Mouse (Mus musculus): ENCODE results near the gene Dydc1.

Gene Dydc1

DNA sequence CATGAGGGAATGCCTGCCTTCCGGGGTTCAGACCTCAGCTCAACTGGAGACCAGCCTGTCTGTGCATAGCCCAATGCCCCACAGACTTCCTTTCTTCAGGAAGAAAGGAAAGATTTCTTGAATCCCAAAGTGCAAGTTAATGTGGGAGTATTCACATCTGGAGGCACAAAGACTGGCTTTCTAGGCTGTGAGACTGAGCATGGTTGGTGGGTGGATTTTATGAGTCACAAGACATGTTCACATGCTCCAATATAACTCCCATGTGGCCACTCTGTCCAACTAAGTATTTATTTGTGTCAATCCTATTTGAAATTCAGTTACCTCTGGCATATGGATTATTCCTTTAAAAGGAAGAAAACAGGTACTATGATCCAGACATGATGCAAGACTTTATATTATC lies 26.0 kb downstream of the Dydc1 start:
- DNase-seq (ENCODE audit: low read depth, low spot score): no peak

DNA sequence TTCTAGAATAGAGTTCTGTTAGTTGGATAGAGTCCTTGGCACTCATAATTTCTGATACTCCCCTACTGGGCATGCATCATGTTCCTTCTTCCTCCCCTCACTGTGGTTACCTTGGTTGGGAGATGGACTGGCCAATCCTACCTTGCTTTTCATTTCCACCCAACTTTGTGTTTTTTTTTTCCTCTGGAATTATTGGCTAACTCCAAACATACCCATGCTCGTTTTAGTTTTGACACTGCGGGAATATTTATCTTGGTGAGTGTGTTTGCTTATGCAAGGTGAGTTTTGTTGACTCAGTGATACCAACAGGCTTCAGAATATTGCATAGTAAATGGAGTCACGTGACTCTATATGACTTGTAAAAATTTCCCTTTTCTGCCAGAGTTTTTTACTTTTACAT lies 28.0 kb downstream of the Dydc1 start:
- no peak for DNase-seq (ENCODE audit: low read depth, low spot score)

GRCm38 (mm10) chr14:41101242-41101641 lies 28.5 kb downstream of the Dydc1 start:
- no peak for DNase-seq (ENCODE audit: low read depth, low spot score)

DNA sequence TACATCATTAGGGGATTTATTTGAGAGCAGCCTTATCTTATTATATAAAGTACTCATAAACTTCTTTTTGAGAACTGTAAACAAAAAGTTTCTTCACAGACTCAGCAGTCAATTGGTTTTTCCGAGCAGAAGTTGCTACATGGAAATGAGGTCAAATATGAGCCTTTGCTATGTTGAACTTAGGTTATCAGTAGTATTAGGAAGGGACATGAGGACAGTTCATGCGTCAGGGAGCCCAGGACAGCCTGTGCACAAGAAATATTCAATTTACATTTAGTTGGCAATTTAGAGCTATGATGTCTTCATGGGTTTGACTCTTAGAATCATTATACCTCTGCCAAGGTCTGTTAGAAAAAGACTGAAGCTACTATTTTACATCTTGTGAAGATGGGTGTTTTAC lies 29.6 kb downstream of the Dydc1 start:
- no peak for DNase-seq (ENCODE audit: low read depth, low spot score)

DNA sequence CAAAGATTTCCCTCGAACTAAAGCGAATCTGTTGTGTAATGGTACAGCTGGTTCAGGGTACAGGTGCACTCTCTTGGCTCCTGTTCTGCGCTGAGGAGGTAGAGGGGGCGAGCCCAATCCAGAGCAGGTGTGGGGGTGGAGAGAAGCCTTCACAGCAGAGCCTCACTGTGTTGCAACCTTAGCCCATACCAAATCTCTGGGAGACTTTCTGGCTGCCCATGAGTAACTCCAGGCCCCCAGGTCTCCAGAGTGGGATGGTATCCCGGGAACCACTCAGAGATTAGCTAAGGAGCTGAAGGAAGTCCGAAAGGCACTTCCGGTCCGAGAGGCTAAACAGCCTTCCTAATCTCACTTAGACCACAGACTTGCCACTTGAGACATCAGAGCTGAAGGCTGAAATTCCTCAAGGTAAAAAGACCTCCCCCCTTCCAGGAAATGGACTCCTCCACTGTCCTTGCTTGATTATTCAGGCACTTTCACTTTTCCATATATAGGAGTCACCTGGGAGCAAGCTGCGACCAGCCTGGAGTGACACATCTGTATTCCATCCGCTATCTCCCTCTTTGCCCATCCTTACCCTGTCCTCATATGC lies 32.2 kb downstream of the Dydc1 start, which contains the start of gene Mat1a:
Mat1a (plus strand) TSS at position 183 of the 592 bp plus-strand sequence.
- DNase-seq (ENCODE audit: low read depth, low spot score): no peak

DNA sequence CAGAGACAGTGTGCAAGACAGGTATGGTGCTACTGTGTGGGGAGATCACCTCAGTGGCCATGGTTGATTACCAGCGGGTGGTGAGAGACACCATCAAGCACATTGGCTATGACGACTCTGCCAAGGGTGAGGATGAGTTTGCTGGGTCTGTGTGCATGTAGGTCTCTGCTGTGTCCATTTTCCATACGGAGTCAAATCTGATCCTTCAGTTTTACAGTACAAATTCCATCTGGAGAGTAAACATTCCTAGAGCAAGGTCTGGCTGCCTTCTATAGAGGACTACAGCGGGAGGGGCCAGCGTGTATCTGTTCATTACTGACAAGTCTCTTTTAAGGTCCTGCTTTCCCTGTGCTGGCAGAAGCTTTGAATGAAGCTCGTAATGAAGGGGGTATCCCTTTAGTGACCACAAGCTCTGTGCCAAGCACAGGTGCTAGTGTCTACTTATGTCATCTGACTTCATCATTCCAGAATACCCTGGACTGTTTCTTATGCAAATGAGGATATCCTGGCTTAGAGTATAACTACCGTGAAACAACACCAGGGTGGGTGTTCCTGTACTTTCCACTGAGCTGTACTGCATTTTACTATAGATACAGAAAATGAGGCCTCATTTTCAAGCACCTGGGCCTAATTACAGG lies 38.4 kb downstream of the Dydc1 start:
- DNase-seq (ENCODE audit: low read depth, low spot score): no peak

- no peak for DNase-seq (ENCODE audit: low read depth, low spot score)
These were observed 40.2 kb downstream of the Dydc1 start for GRCm38 (mm10) chr14:41112944-41113343.

- no peak for DNase-seq (ENCODE audit: low read depth, low spot score)
These were observed 43.6 kb downstream of the Dydc1 start for GRCm38 (mm10) chr14:41116271-41116670.

DNA sequence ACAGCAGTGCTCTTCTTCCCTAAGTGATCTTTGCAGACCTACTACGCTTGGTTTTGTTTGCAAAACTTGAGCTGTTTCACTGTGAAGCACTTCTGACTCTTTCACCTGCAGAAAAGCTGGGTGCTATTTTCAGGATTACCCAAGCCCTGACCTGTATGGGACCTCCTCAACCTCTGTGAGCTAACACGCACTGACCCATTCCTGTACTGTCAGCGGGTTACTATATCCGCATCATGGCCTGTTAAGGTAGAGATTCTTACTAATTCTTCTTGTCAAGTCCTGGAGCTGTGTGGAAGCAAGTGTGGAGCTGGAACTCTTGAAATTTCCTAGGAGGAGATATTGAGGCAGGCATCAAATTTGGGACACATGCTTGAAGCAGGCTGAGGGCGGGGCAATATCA lies 52.0 kb downstream of the Dydc1 start:
- DNase-seq (ENCODE audit: low read depth, low spot score): no peak

GRCm38 (mm10) chr14:41127997-41128396 lies 55.3 kb downstream of the Dydc1 start:
- DNase-seq (ENCODE audit: low read depth, low spot score): no peak

DNA sequence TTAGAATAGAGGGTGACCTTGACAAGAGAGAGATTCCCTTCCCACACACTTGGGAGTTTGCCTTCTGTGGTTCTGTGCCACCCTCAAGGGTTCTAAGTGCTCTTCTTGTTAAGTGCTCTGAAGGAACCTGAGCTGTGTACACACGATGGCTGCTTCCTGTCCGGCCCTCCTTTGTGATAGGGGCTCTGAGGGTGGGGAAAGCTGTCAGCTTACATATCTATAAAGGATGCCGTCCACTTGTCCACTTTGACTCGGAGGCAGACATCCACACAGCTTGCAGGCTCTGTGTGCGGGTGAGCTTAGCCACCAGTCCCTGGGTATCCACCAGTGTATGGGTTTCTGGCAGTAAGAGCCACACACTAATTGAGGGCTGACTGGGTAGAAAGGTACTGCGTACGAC lies 58.8 kb downstream of the Dydc1 start, which contains the start of gene Sftpa1:
Sftpa1 (plus strand) TSS at position 243 of the 400 bp plus-strand sequence.
- no peak for DNase-seq (ENCODE audit: low read depth, low spot score)

- no peak for DNase-seq (ENCODE audit: low read depth, low spot score)
These were observed 64.3 kb downstream of the Dydc1 start for GRCm38 (mm10) chr14:41137006-41137405.

DNA sequence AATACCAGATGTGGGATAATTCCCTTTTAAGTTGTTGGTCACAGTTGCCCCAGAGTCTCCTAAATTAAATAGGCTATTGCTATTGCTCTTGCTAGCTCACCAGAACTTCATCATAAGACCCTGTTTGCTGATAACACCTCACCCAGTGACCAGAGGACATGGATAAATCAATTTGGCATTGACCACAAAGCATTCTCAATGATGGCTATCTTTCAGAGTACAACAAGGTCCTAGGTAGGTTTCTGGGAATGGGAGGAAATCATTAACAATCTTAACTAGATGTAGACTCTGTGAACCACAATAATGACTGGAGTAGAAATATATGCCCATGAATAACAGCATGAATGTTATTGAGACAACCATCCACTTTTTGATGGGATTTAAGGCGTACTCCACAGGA lies 68.0 kb downstream of the Dydc1 start:
- no peak for DNase-seq (ENCODE audit: low read depth, low spot score)

Measured in c-Kit-negative CD71-positive TER-119-positive erythroid progenitor cells, embryonic 14.5 days (primary cell).